8 mouse cellular contexts compared by ENCODE assay signal in the genomic region with DNA sequence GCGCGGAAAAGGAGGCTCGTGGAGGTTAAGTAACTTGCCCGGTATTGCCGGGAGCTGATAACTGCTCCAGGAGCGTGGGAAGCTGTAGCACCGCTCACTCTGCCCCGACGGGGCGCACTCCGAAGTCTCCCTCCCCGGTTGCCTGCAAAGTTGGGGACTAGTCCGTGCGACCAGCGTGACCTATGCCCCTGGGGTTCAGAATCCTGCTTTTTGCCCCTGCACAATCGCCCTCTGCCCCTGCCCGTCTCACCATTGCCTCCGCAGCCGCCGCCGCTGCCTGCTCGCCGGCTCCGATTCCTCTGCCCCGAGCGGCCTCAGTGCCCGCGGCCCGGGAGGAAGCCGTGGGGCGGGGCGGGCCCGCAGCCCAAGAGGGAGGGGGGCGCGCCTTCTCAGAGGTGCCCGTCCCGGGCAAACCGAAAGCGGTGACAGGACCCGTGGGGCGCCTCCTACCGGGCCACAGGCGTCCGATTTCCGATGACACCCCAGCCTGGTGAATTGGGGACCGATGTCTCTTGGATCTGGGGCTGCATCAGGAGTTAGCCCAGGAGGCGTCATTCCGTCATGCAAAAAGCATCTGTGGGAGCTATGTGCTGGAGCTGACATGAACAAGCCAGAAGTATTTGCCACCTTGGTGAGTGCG. TPM values are rescaled to one million over a fixed set of nuclear protein-coding genes. Genes with fewer than 3 reads are reported as not detected.
A peak's percentile ranks its signal among the peaks of the same experiment; 100 is the strongest.
DNase-seq lines count a peak whose midpoint lies in the region; ATAC-seq and TF ChIP-seq lines count a peak whose summit lies in the region.

A gene (minus strand): TSS at position 338 of the 640 bp plus-strand sequence.

- 2% methylated on average over 48 of the region's 49 CpGs for WGBS in neural tube, embryonic 13.5 days

- peak within 1 kb of the TSS; percentile 61 for H3K4me2 ChIP-seq in neural tube, embryonic 13.5 days

- H3K27me3 ChIP-seq in Patski: no peaks in the 10 kb centered on the region
- peaks cover 37% of the 10 kb centered on the region for H3K27me3 ChIP-seq in neural tube, embryonic 13.5 days

- POLR2A ChIA-PET in Patski (lab: Charles Lee): interaction anchor here (0.9 to 2.3 kb wide), 4 partner anchors 9 to 34 kb away, joined by 3 to 7 read pairs (median 3); no protein-coding TSS in a partner anchor

- no peaks in the 10 kb centered on the region for H3K9me3 ChIP-seq in neural tube, embryonic 13.5 days

- CTCF ChIA-PET in Patski (lab: Charles Lee): interaction anchor here (1.1 to 2.2 kb wide), 6 partner anchors 9 to 160 kb away, joined by 3 to 11 read pairs (median 4); a partner anchor contains a TSS

- no peaks in the 10 kb centered on the region for H3K36me3 ChIP-seq in neural tube, embryonic 13.5 days

- peaks cover 9% of the 10 kb centered on the region for H3K4me1 ChIP-seq in neural tube, embryonic 13.5 days (replicated peaks)

- peak; percentile 88 for TF ChIP-seq CTCF in Patski (IDR thresholded peaks at IDR 0.05)

- H3K9ac ChIP-seq in neural tube, embryonic 13.5 days: peak within 1 kb of the TSS; percentile 66

- H3K27ac ChIP-seq in neural tube, embryonic 13.5 days (replicated peaks): peak within 1 kb of the TSS; percentile 49; the same call in 1 of the 2 replicates

- in situ Hi-C loops in Patski (cut with MboI; ENCODE audit: low pct_unique_long_range_greater_than_20kb): no loop called here

- ATAC-seq in Patski: peak; percentile 76
- peak; percentile 59; the same call in 1 of the 2 replicates for ATAC-seq in neural tube, embryonic 13.5 days (ENCODE audit: low read depth)

- DNase-seq in 3T3-L1 (ENCODE audit: low read depth, low spot score) (peak; percentile 78), Patski (ENCODE audit: low read depth, low spot score) (no peak)
- peak; percentile 61 for DNase-seq in embryo, embryonic 9.5 days (ENCODE audit: extremely low spot score)
- peak; percentile 89 to 92 for DNase-seq in heart, adult 18-20 months
- DNase-seq in kidney, adult 11 months: peak; percentile 84
- peak; percentile 91 to 94 for DNase-seq in lung, adult 18-20 months
- DNase-seq in thymus, postnatal 0 days (ENCODE audit: low spot score): peak; percentile 87

- H3K4me3 ChIP-seq in neural tube, embryonic 13.5 days: peak within 1 kb of the TSS; percentile 43

RNA-seq across cellular contexts. Expression of the gene that starts here (rescaled TPM):
- 33.2 TPM for polyA plus RNA-seq in Patski (2021)
- 10 to 100 TPM; 48.9 to 61.5 TPM for total RNA-seq in heart, adult 18-20 months (2021)
- 19.8 and 24.1 TPM in 2 replicates for polyA plus RNA-seq in neural tube, embryonic 13.5 days (2015; fragmentation: Nextera tagmentation; extraction: Ambion mirVana)
- polyA plus RNA-seq in thymus, postnatal 0 days (2015; fragmentation: Nextera tagmentation; extraction: Ambion mirVana): 24.7 and 29.0 TPM in 2 replicates
